Mouse (Mus musculus) cerebellum, adult 2 months (tissue): ENCODE measurements around the gene Hcar2.

ENCODE experiments used
- CTCF ChIP-seq: fragments of 200-500 bp; IDR thresholded peaks from 2 replicates; pipeline ENCODE4 v1.5.1; 2011; ENCODE audit warnings: low read depth, mild to moderate bottlenecking, control low read depth, low read length, moderate library complexity, borderline replicate concordance; ENCODE audit not compliant: insufficient read depth
- POLR2A ChIP-seq: fragments of 200-500 bp; IDR thresholded peaks from 2 replicates; pipeline ENCODE4 v1.6.1; 2011; ENCODE audit warnings: low read length, control low read depth, borderline replicate concordance; ENCODE audit not compliant: insufficient read depth

DNA sequence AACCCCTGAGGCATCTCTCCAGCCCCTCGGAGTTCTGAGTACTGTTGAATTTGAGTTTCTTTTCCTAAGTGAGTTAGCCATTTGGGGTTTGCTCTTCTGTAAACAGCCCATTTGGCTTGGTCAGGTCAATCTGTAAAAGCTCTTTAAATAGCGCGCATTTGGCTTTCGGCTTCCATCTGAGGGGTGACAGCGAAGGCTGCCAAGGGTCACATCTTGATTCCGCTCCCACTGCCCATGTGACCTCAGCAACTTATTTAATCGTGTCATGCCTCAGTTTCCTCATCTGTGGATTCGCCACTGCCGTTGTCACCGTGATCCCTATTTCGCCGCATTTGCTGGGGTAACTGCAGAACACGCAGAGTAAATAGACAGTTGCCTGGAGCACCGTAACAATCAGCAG lies 21.0 kb downstream of the Hcar2 start:
- TF ChIP-seq CTCF (no peak), POLR2A (no peak)
